Mouse (Mus musculus): ENCODE results near the gene Hpcal4. TPM values are rescaled to one million over a fixed set of nuclear protein-coding genes. Genes with fewer than 3 reads are reported as not detected.

Hpcal4 gene
- polyA plus RNA-seq, 1 experiment from 2014 or later, result 0.48 TPM

Other genes with a start within 250 kb of the Hpcal4 start
- 0.64 and 0.68 TPM in 2 replicates for gene Mfsd2a, start 222.0 kb upstream of the Hpcal4 start, polyA plus RNA-seq (2014; fragmentation: Nextera tagmentation; extraction: Ambion mirVana)
- gene Mycl, start 187.6 kb upstream of the Hpcal4 start, polyA plus RNA-seq (2014; fragmentation: Nextera tagmentation; extraction: Ambion mirVana), result 3.1 and 4.0 TPM in 2 replicates
- gene Trit1, start 166.6 kb upstream of the Hpcal4 start, polyA plus RNA-seq (2014; fragmentation: Nextera tagmentation; extraction: Ambion mirVana), result 17.2 and 17.5 TPM in 2 replicates
- gene Bmp8b, start 78.1 kb upstream of the Hpcal4 start, polyA plus RNA-seq (2014; fragmentation: Nextera tagmentation; extraction: Ambion mirVana), result 1.7 and 2.2 TPM in 2 replicates
- not detected in 2 replicates for gene Oxct2b, start 67.0 kb upstream of the Hpcal4 start, polyA plus RNA-seq (2014; fragmentation: Nextera tagmentation; extraction: Ambion mirVana)
- gene Ppie, start 43.3 kb upstream of the Hpcal4 start, polyA plus RNA-seq (2014; fragmentation: Nextera tagmentation; extraction: Ambion mirVana), result 108 and 110 TPM in 2 replicates
- gene Nt5c1a, start 18.3 kb downstream of the Hpcal4 start, polyA plus RNA-seq (2014; fragmentation: Nextera tagmentation; extraction: Ambion mirVana), result not detected in 2 replicates
- 2.4 and 2.5 TPM in 2 replicates for gene Heyl, start 50.3 kb downstream of the Hpcal4 start, polyA plus RNA-seq (2014; fragmentation: Nextera tagmentation; extraction: Ambion mirVana)
- gene Pabpc4, start 79.1 kb downstream of the Hpcal4 start, polyA plus RNA-seq (2014; fragmentation: Nextera tagmentation; extraction: Ambion mirVana), result 119 and 147 TPM in 2 replicates
- gene Oxct2a, start 140.4 kb downstream of the Hpcal4 start, polyA plus RNA-seq (2014; fragmentation: Nextera tagmentation; extraction: Ambion mirVana), result 0.18 TPM in 1 of 2 replicates, not detected in the other
- gene Bmp8a, start 160.0 kb downstream of the Hpcal4 start, polyA plus RNA-seq (2014; fragmentation: Nextera tagmentation; extraction: Ambion mirVana), result 0.42 and 0.63 TPM in 2 replicates

Data from liver, embryonic 11.5 days (tissue).